Mouse (Mus musculus): Measurements from ENCODE around the gene Auh. TPM values are rescaled to one million over a fixed set of nuclear protein-coding genes. Genes with fewer than 3 reads are reported as not detected.

The Auh gene
- polyA plus RNA-seq, 1 experiment from 2014 or later, result 45.0 TPM

GRCm38 (mm10) chr13:52813750-52814149, 115.7 kb downstream of the Auh start:
- Histone ChIP-seq H3K36me3 (ENCODE audit: control insufficient read depth, insufficient read depth) (no peaks in the 10 kb centered on the region), H3K27me3 (replicated peaks; ENCODE audit: control insufficient read depth, insufficient read depth, low read length) (no peaks in the 10 kb centered on the region), H3K4me2 (replicated peaks; ENCODE audit: low read depth) (no peak overlapping the region), H3K4me1 (replicated peaks; ENCODE audit: control insufficient read depth, insufficient read depth, low read length) (0 out of 2 replicates have a peak, but pooled peaks cover 3% of the 10 kb centered on the region), H3K27ac (ENCODE audit: low read depth, low read length) (no peak overlapping the region), H3K4me3 (ENCODE audit: low read depth, low read length) (no peak overlapping the region), H3K9me3 (ENCODE audit: control insufficient read depth) (no peaks in the 10 kb centered on the region), H3K9ac (ENCODE audit: low read depth, low read length) (no peak overlapping the region)
- WGBS, result 75% methylated on average over 3 of the region's 3 CpGs
- TF ChIP-seq CTCF (IDR thresholded peaks at IDR 0.05; ENCODE audit: low read depth), result no peak
- no peak for ATAC-seq

GRCm38 (mm10) chr13:52812549-52813515, 116.6 kb downstream of the Auh start:
- Histone ChIP-seq H3K27me3 (replicated peaks; ENCODE audit: control insufficient read depth, insufficient read depth, low read length) (no peaks in the 10 kb centered on the region), H3K36me3 (ENCODE audit: control insufficient read depth, insufficient read depth) (no peaks in the 10 kb centered on the region), H3K9ac (ENCODE audit: low read depth, low read length) (no peak overlapping the region), H3K9me3 (ENCODE audit: control insufficient read depth) (no peaks in the 10 kb centered on the region), H3K4me3 (ENCODE audit: low read depth, low read length) (no peak overlapping the region), H3K4me1 (replicated peaks; ENCODE audit: control insufficient read depth, insufficient read depth, low read length) (0 out of 2 replicates have a peak, but pooled peaks cover 3% of the 10 kb centered on the region), H3K4me2 (replicated peaks; ENCODE audit: low read depth) (no peak overlapping the region), H3K27ac (ENCODE audit: low read depth, low read length) (no peak overlapping the region)
- 54% methylated on average over 16 of the region's 16 CpGs for WGBS
- TF ChIP-seq CTCF (IDR thresholded peaks at IDR 0.05; ENCODE audit: low read depth), result no peak
- ATAC-seq, result peak; percentile 22; the same call in 1 of the 2 replicates

- Histone ChIP-seq H3K36me3 (ENCODE audit: control insufficient read depth, insufficient read depth) (no peaks in the 10 kb centered on the region), H3K27ac (ENCODE audit: low read depth, low read length) (no peak overlapping the region), H3K4me2 (replicated peaks; ENCODE audit: low read depth) (no peak overlapping the region), H3K4me3 (ENCODE audit: low read depth, low read length) (no peak overlapping the region), H3K27me3 (replicated peaks; ENCODE audit: control insufficient read depth, insufficient read depth, low read length) (no peaks in the 10 kb centered on the region), H3K9ac (ENCODE audit: low read depth, low read length) (no peak overlapping the region), H3K4me1 (replicated peaks; ENCODE audit: control insufficient read depth, insufficient read depth, low read length) (0 out of 2 replicates have a peak, but pooled peaks cover 3% of the 10 kb centered on the region), H3K9me3 (ENCODE audit: control insufficient read depth) (no peaks in the 10 kb centered on the region)
- no peak for ATAC-seq
- TF ChIP-seq CTCF (IDR thresholded peaks at IDR 0.05; ENCODE audit: low read depth), result no peak
- WGBS, result 94% methylated on average over 11 of the region's 11 CpGs
These were observed 121.8 kb downstream of the Auh start for GRCm38 (mm10) chr13:52807722-52808121.

GRCm38 (mm10) chr13:52806029-52806428, 123.5 kb downstream of the Auh start:
- no peaks in the 10 kb centered on the region for H3K4me1 ChIP-seq (replicated peaks; ENCODE audit: control insufficient read depth, insufficient read depth, low read length)
- no peaks in the 10 kb centered on the region for H3K27me3 ChIP-seq (replicated peaks; ENCODE audit: control insufficient read depth, insufficient read depth, low read length)
- H3K36me3 ChIP-seq (ENCODE audit: control insufficient read depth, insufficient read depth), result no peaks in the 10 kb centered on the region
- no peak overlapping the region for H3K4me2 ChIP-seq (replicated peaks; ENCODE audit: low read depth)
- WGBS, result 36% methylated on average over 4 of the region's 4 CpGs
- TF ChIP-seq CTCF (IDR thresholded peaks at IDR 0.05; ENCODE audit: low read depth), result no peak
- H3K27ac ChIP-seq (ENCODE audit: low read depth, low read length), result no peak overlapping the region
- H3K4me3 ChIP-seq (ENCODE audit: low read depth, low read length), result no peak overlapping the region
- H3K9me3 ChIP-seq (ENCODE audit: control insufficient read depth), result no peaks in the 10 kb centered on the region
- H3K9ac ChIP-seq (ENCODE audit: low read depth, low read length), result no peak overlapping the region
- ATAC-seq, result no peak

- H3K4me1 ChIP-seq (replicated peaks; ENCODE audit: control insufficient read depth, insufficient read depth, low read length), result peaks cover under 1% of the 10 kb centered on the region; the same call in 1 of the 2 replicates
- H3K9me3 ChIP-seq (ENCODE audit: control insufficient read depth), result no peaks in the 10 kb centered on the region
- no peaks in the 10 kb centered on the region for H3K27me3 ChIP-seq (replicated peaks; ENCODE audit: control insufficient read depth, insufficient read depth, low read length)
- H3K4me2 ChIP-seq (replicated peaks; ENCODE audit: low read depth), result no peak overlapping the region
- no peak overlapping the region for H3K27ac ChIP-seq (ENCODE audit: low read depth, low read length)
- TF ChIP-seq CTCF (IDR thresholded peaks at IDR 0.05; ENCODE audit: low read depth), result no peak
- no peak overlapping the region for H3K4me3 ChIP-seq (ENCODE audit: low read depth, low read length)
- 44% methylated on average over 6 of the region's 6 CpGs for WGBS
- no peak overlapping the region for H3K9ac ChIP-seq (ENCODE audit: low read depth, low read length)
- no peaks in the 10 kb centered on the region for H3K36me3 ChIP-seq (ENCODE audit: control insufficient read depth, insufficient read depth)
- ATAC-seq, result no peak
These were observed 123.9 kb downstream of the Auh start for GRCm38 (mm10) chr13:52805581-52805980.

GRCm38 (mm10) chr13:52802482-52802881, 127.0 kb downstream of the Auh start:
- no peak for TF ChIP-seq CTCF (IDR thresholded peaks at IDR 0.05; ENCODE audit: low read depth)
- H3K4me3 ChIP-seq (ENCODE audit: low read depth, low read length), result no peak overlapping the region
- H3K9ac ChIP-seq (ENCODE audit: low read depth, low read length), result no peak overlapping the region
- peaks cover 9% of the 10 kb centered on the region for H3K4me1 ChIP-seq (replicated peaks; ENCODE audit: control insufficient read depth, insufficient read depth, low read length)
- H3K27me3 ChIP-seq (replicated peaks; ENCODE audit: control insufficient read depth, insufficient read depth, low read length), result no peaks in the 10 kb centered on the region
- no peak overlapping the region for H3K4me2 ChIP-seq (replicated peaks; ENCODE audit: low read depth)
- H3K36me3 ChIP-seq (ENCODE audit: control insufficient read depth, insufficient read depth), result no peaks in the 10 kb centered on the region
- no peak overlapping the region for H3K27ac ChIP-seq (ENCODE audit: low read depth, low read length)
- H3K9me3 ChIP-seq (ENCODE audit: control insufficient read depth), result no peaks in the 10 kb centered on the region
- no peak for ATAC-seq
- WGBS, result 61% methylated on average over 4 of the region's 4 CpGs
